Mouse (Mus musculus) heart, adult 2 months (tissue): ENCODE data around the gene Slc2a4. TPM values are rescaled to one million over a fixed set of nuclear protein-coding genes. Genes with fewer than 3 reads are reported as not detected.

Source experiments
- DNase-seq, 2 experiments: peaks; one replicate each; pipeline ENCODE4 v3.0.0; 2021
- H3K27ac ChIP-seq: fragments of 200-600 bp; 2 replicates; pipeline ENCODE4 v1.8.1; 2022
- H3K27me3 ChIP-seq: fragments of 200-500 bp; 2 replicates; pipeline ENCODE4 v1.6.1; 2012; ENCODE audit warnings: mild to moderate bottlenecking, low read length, inconsistent platforms, mixed read lengths; ENCODE audit not compliant: control insufficient read depth, insufficient read depth
- H3K36me3 ChIP-seq: fragments of 200-500 bp; 2 replicates; pipeline ENCODE4 v1.6.1; 2012; ENCODE audit warnings: low read length, inconsistent platforms; ENCODE audit not compliant: control insufficient read depth, insufficient read depth
- H3K4me1 ChIP-seq: fragments of 200-500 bp; 2 replicates; pipeline ENCODE4 v1.6.1; 2011; ENCODE audit warnings: low read length; ENCODE audit not compliant: control insufficient read depth, insufficient read depth
- H3K4me3 ChIP-seq: fragments of 200-600 bp; 2 replicates; pipeline ENCODE4 v1.8.1; 2022
- H3K79me2 ChIP-seq: fragments of 200-500 bp; replicated peaks from 2 replicates; pipeline ENCODE4 v1.6.1; 2012; ENCODE audit warnings: mild to moderate bottlenecking, inconsistent platforms, low read length, moderate library complexity, mixed read lengths; ENCODE audit not compliant: control insufficient read depth, insufficient read depth
- H3K9ac ChIP-seq: fragments of 200-500 bp; 2 replicates; pipeline ENCODE4 v1.6.1; 2012; ENCODE audit warnings: low read depth, mild to moderate bottlenecking, control low read depth, inconsistent platforms, low read length, mixed read lengths
- CTCF ChIP-seq: fragments of 200-600 bp; IDR thresholded peaks from 2 replicates; pipeline ENCODE4 v1.8.1; 2022; ENCODE audit warnings: antibody characterized with exemption, mild to moderate bottlenecking, moderate library complexity
- EP300 ChIP-seq: fragments of 200-500 bp; IDR thresholded peaks from 2 replicates; pipeline ENCODE4 v1.6.1; 2011; ENCODE audit warnings: low read depth, low read length, control low read depth; ENCODE audit not compliant: insufficient read depth
- POLR2A ChIP-seq: fragments of 200-500 bp; IDR thresholded peaks from 2 replicates; pipeline ENCODE4 v1.6.1; 2011; ENCODE audit warnings: mild to moderate bottlenecking, low read depth, low read length, control low read depth; ENCODE audit not compliant: insufficient read depth
- WGBS: fragments of 180-500 bp; shearing (Covaris S2); methylation state at CpG from one replicate; pipeline ENCODE4 v1.1.7; 2018; 5-methylcytosine and 5-hydroxymethylcytosine counted together
- intact Hi-C: fragments of 180-260 bp; cut with DNase I; formaldehyde crosslinking; loops from one replicate; pipeline ENCODE4 v1.15.1; 2025
- polyA plus RNA-seq: library from polyadenylated mRNA; depleted of rRNA; stranded (reverse); fragments of >200 nt; gene quantifications from 2 replicates; pipeline ENCODE4 v1.2.3, GENCODE M21; 2012
- total RNA-seq, 2 experiments: library from RNA; stranded (reverse); gene quantifications; 2 replicates each; pipeline ENCODE4 v1.2.3; 2021

The Slc2a4 gene
- total and polyA plus RNA-seq, 3 experiments, result 363 to 516 (median 456) TPM

DNA sequence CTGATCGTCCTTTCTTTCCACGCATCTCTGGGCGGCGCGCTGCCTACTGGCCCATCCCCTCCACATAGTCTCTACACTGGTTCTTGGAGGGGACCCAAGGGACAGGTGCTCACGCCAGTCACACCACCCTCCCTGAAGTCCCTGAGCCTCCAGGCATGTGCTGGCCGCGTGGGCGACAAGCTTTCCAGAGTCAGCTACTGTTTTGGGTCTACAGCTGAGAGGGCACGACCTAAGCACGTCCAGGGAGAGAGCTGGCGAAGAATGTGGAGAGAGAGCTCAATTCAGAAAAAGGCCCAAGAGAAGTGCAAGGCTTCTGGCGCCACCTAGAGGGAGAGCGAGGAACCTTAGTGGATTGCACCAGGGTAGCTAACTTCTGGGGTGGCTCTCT, 769 bp upstream of the Slc2a4 start:
- TF ChIP-seq EP300 (peak; percentile 95), CTCF (peak; percentile 97; the same call in 1 of the 2 replicates), POLR2A (no peak)
- no peaks in the 10 kb centered on the region for H3K27me3 ChIP-seq
- H3K27ac ChIP-seq, result peak overlapping the region; percentile 97
- peak overlapping the region; percentile 13 for H3K9ac ChIP-seq
- peak; percentile 88 to 89 for DNase-seq
- H3K4me1 ChIP-seq, result no peaks in the 10 kb centered on the region; the same call in 1 of the 2 replicates
- peak overlapping the region; percentile 48 for H3K4me3 ChIP-seq
- H3K79me2 ChIP-seq, result no peaks in the 10 kb centered on the region
- peaks cover 4% of the 10 kb centered on the region; the same call in 1 of the 2 replicates for H3K36me3 ChIP-seq
- intact Hi-C loops, result loop anchor here (1.0 kb wide), 2 partner anchors 14 to 68 kb away; no protein-coding TSS in a partner anchor
- under 1% methylated on average over 14 of the region's 14 CpGs for WGBS

DNA sequence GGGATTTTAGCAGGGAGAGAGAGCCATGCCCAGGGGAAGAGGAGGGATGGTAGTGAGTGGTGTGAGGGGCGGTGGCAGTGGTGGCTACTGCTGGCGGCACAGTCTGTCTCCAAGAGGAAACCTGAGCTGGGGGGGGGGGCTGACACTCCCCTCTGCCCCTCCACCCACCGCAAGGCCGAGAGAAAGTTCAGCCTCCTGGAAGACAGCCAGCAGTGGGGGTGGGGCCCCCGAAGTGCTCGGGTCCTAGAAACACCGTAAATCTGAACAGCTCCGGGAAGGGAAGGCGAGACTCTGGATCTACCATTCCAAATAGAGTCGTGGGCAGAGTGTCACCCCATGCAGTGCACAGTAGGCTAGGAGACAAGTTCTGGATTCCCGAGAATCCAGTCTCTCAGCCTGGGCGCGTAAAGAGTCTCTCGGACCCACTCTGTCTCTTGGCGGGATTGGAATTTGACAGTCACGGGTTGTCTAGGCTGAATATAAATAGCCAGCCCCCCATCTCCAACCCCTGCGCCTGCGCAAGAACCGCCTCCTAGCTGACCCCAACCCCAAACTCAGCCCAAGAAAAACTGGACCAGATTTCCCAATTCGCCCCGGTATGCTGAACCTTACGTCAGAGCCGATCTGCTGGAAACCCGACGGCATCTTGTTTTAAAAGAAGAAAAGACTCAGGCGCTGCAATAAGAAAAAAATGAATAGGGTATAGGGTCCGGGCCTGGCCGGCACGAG, 487 bp downstream of the Slc2a4 start:
- WGBS, result 8% methylated on average over 29 of the region's 29 CpGs
- Histone ChIP-seq H3K27me3 (no peaks in the 10 kb centered on the region), H3K9ac (peak overlapping the region; percentile 75), H3K36me3 (peaks cover 4% of the 10 kb centered on the region; the same call in 1 of the 2 replicates), H3K27ac (peak overlapping the region; percentile 97), H3K4me1 (no peaks in the 10 kb centered on the region; the same call in 1 of the 2 replicates), H3K79me2 (no peaks in the 10 kb centered on the region), H3K4me3 (peak overlapping the region; percentile 48)
- intact Hi-C loops, result no loop called here
- DNase-seq, result peak; percentile 75 to 76
- TF ChIP-seq CTCF, result no peak
- TF ChIP-seq EP300, result no peak; the same call in 1 of the 2 replicates
- TF ChIP-seq POLR2A, result peak; percentile 74; the same call in 1 of the 2 replicates

DNA sequence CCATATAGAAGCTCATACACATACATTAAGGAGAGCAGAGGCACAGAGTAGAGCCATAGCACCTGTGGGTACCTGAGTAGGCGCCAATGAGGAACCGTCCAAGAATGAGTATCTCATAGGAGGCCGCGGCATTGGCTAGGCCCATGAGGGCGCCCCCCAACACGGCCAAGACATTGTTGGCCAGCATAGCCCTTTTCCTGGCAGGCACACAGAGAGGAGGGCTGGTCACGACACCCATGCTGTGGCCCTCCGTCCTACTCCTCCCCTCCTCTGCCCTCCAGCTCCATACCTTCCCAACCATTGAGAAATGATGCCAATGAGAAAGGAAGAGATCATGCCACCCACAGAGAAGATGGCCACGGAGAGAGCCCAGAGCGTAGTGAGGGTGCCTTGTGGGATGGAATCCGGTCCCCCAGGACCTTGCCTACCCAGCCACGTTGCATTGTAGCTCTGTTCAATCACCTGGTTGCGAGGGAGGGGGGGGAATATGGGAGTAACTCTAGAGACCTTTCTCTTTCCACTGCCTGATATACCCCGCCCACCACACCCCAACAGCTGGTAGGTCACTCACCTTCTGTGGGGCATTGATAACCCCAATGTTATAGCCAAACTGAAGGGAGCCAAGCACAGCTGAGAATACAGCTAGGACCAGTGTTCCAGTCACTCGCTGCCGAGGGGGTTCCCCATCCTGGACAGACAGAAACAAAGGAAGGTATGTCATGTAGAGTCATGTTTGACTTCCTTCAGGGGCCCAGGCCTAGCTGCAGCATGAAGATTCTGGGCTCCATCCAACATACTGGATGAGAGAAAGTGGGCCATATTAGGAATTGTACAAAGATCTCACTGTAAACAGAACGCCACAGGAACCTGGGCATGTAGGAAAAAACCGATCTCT, 1.7 kb downstream of the Slc2a4 start:
- peak overlapping the region; percentile 97 for H3K27ac ChIP-seq
- H3K4me1 ChIP-seq, result no peaks in the 10 kb centered on the region; the same call in 1 of the 2 replicates
- H3K4me3 ChIP-seq, result peak overlapping the region; percentile 48
- H3K27me3 ChIP-seq, result no peaks in the 10 kb centered on the region
- TF ChIP-seq POLR2A (no peak), CTCF (no peak), EP300 (no peak)
- intact Hi-C loops, result loop anchor here (1.0 kb wide), 1 partner anchor 8 kb away; no protein-coding TSS in a partner anchor
- peak overlapping the region; percentile 58 for H3K9ac ChIP-seq
- WGBS, result 63% methylated on average over 18 of the region's 18 CpGs
- no peaks in the 10 kb centered on the region for H3K79me2 ChIP-seq
- peaks cover 4% of the 10 kb centered on the region; the same call in 1 of the 2 replicates for H3K36me3 ChIP-seq
- peak; percentile 15 to 44 for DNase-seq

DNA sequence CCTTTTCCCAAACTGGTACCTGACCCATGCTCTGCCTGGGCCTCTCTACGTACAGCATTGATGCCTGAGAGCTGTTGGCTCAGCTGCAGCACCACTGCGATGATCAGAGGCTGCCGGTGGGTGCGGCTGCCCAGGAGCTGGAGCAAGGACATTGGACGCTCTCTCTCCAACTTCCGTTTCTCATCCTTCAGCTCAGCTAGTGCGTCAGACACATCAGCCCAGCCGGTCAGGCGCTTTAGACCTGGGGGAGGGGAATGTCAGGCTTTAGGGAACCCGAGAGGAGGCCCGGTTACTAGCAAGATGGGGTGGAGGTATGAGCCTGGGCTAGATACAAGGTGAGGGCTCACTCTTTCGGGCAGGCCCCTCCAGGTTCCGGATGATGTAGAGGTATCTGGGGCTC, 2.8 kb downstream of the Slc2a4 start:
- Histone ChIP-seq H3K4me3 (no peak overlapping the region), H3K9ac (no peak overlapping the region), H3K27me3 (no peaks in the 10 kb centered on the region), H3K79me2 (no peaks in the 10 kb centered on the region), H3K36me3 (peaks cover 4% of the 10 kb centered on the region; the same call in 1 of the 2 replicates), H3K27ac (peak overlapping the region; percentile 97; the same call in 1 of the 2 replicates), H3K4me1 (no peaks in the 10 kb centered on the region; the same call in 1 of the 2 replicates)
- intact Hi-C loops, result no loop called here
- DNase-seq, result peak; percentile 8 to 24
- no peak for TF ChIP-seq POLR2A
- WGBS, result 58% methylated on average over 13 of the region's 13 CpGs

DNA sequence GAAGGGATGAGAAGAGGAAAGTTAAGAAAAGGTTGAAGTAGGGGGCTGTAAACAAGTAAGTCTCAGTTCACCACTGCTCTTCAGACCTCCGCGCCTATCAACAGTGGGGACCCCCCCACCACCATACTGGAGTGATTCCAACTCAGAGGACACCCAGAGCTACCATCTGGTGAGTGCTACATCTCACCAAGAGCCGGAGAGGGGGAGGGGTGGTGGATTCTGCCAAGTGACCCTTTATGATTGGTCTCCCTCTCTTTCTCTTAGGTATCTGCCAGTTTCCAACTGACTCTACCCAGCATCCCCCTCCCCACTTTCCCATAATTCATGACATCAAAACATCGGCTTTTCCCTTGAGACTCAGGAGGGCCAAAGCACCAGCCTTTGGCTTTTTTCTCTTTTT, 7.0 kb downstream of the Slc2a4 start:
- 77% methylated on average over 4 of the region's 4 CpGs for WGBS
- H3K27me3 ChIP-seq, result no peaks in the 10 kb centered on the region
- no peak for DNase-seq

More for the DNA sequence above, 7.0 kb downstream of the Slc2a4 start:
- Histone ChIP-seq H3K4me3 (no peak overlapping the region), H3K9ac (no peak overlapping the region), H3K36me3 (peaks cover 4% of the 10 kb centered on the region; the same call in 1 of the 2 replicates), H3K27ac (no peak overlapping the region), H3K4me1 (peaks cover 7% of the 10 kb centered on the region), H3K79me2 (no peaks in the 10 kb centered on the region)
- no peak for TF ChIP-seq EP300
- TF ChIP-seq CTCF, result no peak
- TF ChIP-seq POLR2A, result peak; percentile 14; the same call in 1 of the 2 replicates
- intact Hi-C loops, result no loop called here
